Mouse (Mus musculus): Measurements from ENCODE around the gene Nkx3-2. TPM values are rescaled to one million over a fixed set of nuclear protein-coding genes. Genes with fewer than 3 reads are reported as not detected.

Nkx3-2 gene
- polyA plus RNA-seq, 1 experiment from 2014 or later = not detected

GRCm38 (mm10) chr5:41744898-41745780 lies 19.2 kb downstream of the Nkx3-2 start:
- H3K36me3 ChIP-seq = no peaks in the 10 kb centered on the region
- 7% methylated on average over 13 of the region's 15 CpGs for WGBS
- H3K27ac ChIP-seq = no peak overlapping the region
- no peak overlapping the region for H3K4me3 ChIP-seq
- no peaks in the 10 kb centered on the region for H3K9me3 ChIP-seq (replicated peaks)
- no peak for ATAC-seq (replicated peaks; ENCODE audit: insufficient number of reproducible peaks, insufficient read depth, low FRiP score, low read depth)
- H3K4me1 ChIP-seq (replicated peaks) = no peaks in the 10 kb centered on the region
- peaks cover 74% of the 10 kb centered on the region for H3K27me3 ChIP-seq
- no peak overlapping the region for H3K9ac ChIP-seq
- H3K4me2 ChIP-seq = no peak overlapping the region

GRCm38 (mm10) chr5:41744234-41744633 lies 20.1 kb downstream of the Nkx3-2 start:
- no peak overlapping the region for H3K4me3 ChIP-seq
- H3K27me3 ChIP-seq = peaks cover 65% of the 10 kb centered on the region
- H3K9ac ChIP-seq = no peak overlapping the region
- H3K36me3 ChIP-seq = no peaks in the 10 kb centered on the region
- no peak for ATAC-seq (replicated peaks; ENCODE audit: insufficient number of reproducible peaks, insufficient read depth, low FRiP score, low read depth)
- WGBS = 12% methylated on average over 7 of the region's 7 CpGs
- H3K4me2 ChIP-seq = no peak overlapping the region
- H3K27ac ChIP-seq = no peak overlapping the region
- no peaks in the 10 kb centered on the region for H3K9me3 ChIP-seq (replicated peaks)
- H3K4me1 ChIP-seq (replicated peaks) = no peaks in the 10 kb centered on the region

DNA sequence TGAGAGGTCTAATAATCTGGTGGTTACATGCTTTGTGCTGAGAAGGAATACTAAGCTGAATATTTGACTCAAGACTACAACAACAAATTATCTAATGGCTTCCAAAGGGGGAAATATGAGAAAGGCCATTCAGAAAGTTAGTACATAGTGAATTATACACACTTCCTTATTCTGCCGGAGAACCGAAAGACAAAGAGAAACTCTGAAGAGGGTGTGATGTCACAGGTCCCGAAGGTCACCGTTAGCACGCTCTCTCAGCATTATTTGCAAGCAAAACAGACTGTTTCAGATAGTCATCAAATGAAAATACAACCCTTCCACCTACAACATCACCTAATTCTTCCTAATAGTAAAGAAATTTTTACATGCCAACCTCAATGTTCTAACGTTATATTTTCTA lies 25.5 kb downstream of the Nkx3-2 start:
- Histone ChIP-seq H3K27ac (no peak overlapping the region), H3K36me3 (no peaks in the 10 kb centered on the region), H3K4me3 (no peak overlapping the region), H3K4me1 (replicated peaks) (no peaks in the 10 kb centered on the region), H3K27me3 (peaks cover 14% of the 10 kb centered on the region), H3K9me3 (replicated peaks) (no peaks in the 10 kb centered on the region), H3K4me2 (no peak overlapping the region), H3K9ac (no peak overlapping the region)
- ATAC-seq (replicated peaks; ENCODE audit: insufficient number of reproducible peaks, insufficient read depth, low FRiP score, low read depth) = no peak
- 54% methylated on average over 6 of the region's 6 CpGs for WGBS

- Histone ChIP-seq H3K4me1 (replicated peaks) (no peaks in the 10 kb centered on the region), H3K27ac (no peak overlapping the region), H3K9ac (no peak overlapping the region), H3K36me3 (no peaks in the 10 kb centered on the region), H3K4me3 (no peak overlapping the region), H3K27me3 (no peaks in the 10 kb centered on the region), H3K4me2 (no peak overlapping the region), H3K9me3 (replicated peaks) (no peaks in the 10 kb centered on the region)
- no peak for ATAC-seq (replicated peaks; ENCODE audit: insufficient number of reproducible peaks, insufficient read depth, low FRiP score, low read depth)
- 52% methylated on average over 5 of the region's 5 CpGs for whole genome bisulfite sequencing
These were observed 27.3 kb downstream of the Nkx3-2 start for GRCm38 (mm10) chr5:41737039-41737438.

GRCm38 (mm10) chr5:41727017-41727416 lies 37.3 kb downstream of the Nkx3-2 start:
- H3K4me2 ChIP-seq = no peak overlapping the region
- no peaks in the 10 kb centered on the region for H3K36me3 ChIP-seq
- no peak overlapping the region for H3K9ac ChIP-seq
- WGBS = 48% methylated on average over 1 of the region's 1 CpGs
- H3K9me3 ChIP-seq (replicated peaks) = no peaks in the 10 kb centered on the region
- no peak overlapping the region for H3K27ac ChIP-seq
- H3K4me3 ChIP-seq = no peak overlapping the region
- H3K27me3 ChIP-seq = no peaks in the 10 kb centered on the region
- H3K4me1 ChIP-seq (replicated peaks) = no peaks in the 10 kb centered on the region
- ATAC-seq (replicated peaks; ENCODE audit: insufficient number of reproducible peaks, insufficient read depth, low FRiP score, low read depth) = no peak

DNA sequence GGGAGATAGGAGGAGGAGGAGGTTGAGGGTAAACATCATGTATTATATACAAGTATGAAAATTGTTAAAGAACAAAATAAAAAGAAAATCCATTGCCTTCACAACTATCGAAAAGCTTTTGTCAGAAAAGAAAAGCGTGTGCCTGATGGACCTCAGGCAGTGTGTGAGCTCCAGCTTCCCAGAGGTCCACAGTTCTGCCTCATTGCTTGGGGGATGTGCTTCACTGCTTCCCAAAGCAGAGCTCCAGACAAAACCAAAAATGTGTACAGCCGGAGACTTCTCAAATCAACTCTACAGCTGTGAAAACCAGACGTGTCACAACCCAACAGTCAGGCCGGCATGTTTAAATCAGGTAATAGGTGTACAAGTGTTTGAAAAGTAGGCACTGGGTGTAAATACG lies 38.7 kb downstream of the Nkx3-2 start:
- Histone ChIP-seq H3K27me3 (no peaks in the 10 kb centered on the region), H3K4me1 (replicated peaks) (no peaks in the 10 kb centered on the region), H3K36me3 (no peaks in the 10 kb centered on the region), H3K4me3 (no peak overlapping the region), H3K9ac (no peak overlapping the region), H3K4me2 (no peak overlapping the region), H3K9me3 (replicated peaks) (no peaks in the 10 kb centered on the region), H3K27ac (no peak overlapping the region)
- 82% methylated on average over 6 of the region's 6 CpGs for WGBS
- no peak for ATAC-seq (replicated peaks; ENCODE audit: insufficient number of reproducible peaks, insufficient read depth, low FRiP score, low read depth)

Other genes with a start within 250 kb of the Nkx3-2 start
- 43.7 and 44.1 TPM in 2 replicates for gene Rab28, start 56.3 kb downstream of the Nkx3-2 start, polyA plus RNA-seq (2015; fragmentation: Nextera tagmentation; extraction: Ambion mirVana)
- gene Bod1l, start 79.8 kb upstream of the Nkx3-2 start, polyA plus RNA-seq (2015; fragmentation: Nextera tagmentation; extraction: Ambion mirVana) = 13.8 and 14.6 TPM in 2 replicates